Mouse (Mus musculus) lung, adult 2 months (tissue): ENCODE results near the gene Lmbr1.

Experiments used
- CTCF ChIP-seq: fragments of 200-500 bp; IDR thresholded peaks from 2 replicates; pipeline ENCODE4 v1.5.1; 2011; ENCODE audit warnings: mild to moderate bottlenecking, low read length, control low read depth; ENCODE audit not compliant: insufficient read depth
- POLR2A ChIP-seq: fragments of 200-500 bp; IDR thresholded peaks from 2 replicates; pipeline ENCODE4 v1.6.1; 2011; ENCODE audit warnings: low read depth, mild to moderate bottlenecking, control low read depth, low read length, borderline replicate concordance; ENCODE audit errors: extremely low read depth

- no peak for TF ChIP-seq CTCF
- no peak for TF ChIP-seq POLR2A
Observed at GRCm38 (mm10) chr5:29198960-29199488, 179.2 kb downstream of the Lmbr1 start.
